Mouse (Mus musculus): ENCODE measurements at regions not wholly inside any gene's neighbourhood (a gene's known extent, or its start where the extent isn't known, plus 50 kb on each side); places are given as distances from the start of the nearest gene placed in this dataset.

DNA sequence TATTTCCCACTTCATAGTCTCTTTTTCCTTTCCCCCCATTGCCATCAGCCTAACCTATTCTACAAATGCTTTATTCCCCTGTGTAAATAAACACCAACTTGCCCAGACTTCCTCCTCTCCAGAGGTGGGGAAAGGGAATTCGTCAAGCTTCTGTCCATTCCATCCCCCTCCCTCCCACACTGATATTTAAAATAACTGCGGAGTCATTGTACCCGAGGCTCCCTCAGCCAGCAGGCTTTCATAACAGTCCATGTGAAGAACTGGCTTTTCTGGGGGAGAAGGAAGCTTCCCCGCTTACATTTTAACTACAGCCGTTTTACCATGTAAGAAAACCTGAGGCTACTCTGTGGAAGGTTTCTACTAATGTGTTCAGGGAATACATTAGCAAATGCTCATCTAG lies 193.1 kb upstream of the Cnksr2 start:
- DNase-seq (ENCODE audit: low spot score in 2 of 2) = peak in 1 of 2 experiments; percentile 12

GRCm38 (mm10) chrX:158209167-158209566 lies 166.1 kb upstream of the Cnksr2 start:
- DNase-seq (ENCODE audit: low spot score in 2 of 2) = no peak

DNA sequence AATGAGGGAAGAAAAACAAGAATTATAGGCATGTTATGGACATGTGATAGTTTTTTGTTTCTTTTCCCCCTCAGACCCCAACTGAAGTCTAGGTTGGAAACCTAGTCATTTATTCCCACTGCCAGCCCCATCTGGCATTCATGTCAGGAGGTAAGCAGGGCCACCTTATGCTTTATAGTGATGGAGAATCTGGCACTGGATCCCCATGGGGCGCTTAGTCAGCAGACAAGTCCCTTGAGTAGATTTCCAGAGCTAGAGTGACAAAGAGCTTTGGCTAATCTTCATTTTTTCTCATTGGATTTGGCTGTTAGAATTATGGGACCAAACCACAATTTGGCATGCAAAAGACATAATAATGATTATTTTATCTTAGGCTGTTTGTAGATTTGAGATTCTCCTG lies 152.4 kb upstream of the Cnksr2 start:
- no peak for DNase-seq (ENCODE audit: low spot score in 2 of 2)

DNA sequence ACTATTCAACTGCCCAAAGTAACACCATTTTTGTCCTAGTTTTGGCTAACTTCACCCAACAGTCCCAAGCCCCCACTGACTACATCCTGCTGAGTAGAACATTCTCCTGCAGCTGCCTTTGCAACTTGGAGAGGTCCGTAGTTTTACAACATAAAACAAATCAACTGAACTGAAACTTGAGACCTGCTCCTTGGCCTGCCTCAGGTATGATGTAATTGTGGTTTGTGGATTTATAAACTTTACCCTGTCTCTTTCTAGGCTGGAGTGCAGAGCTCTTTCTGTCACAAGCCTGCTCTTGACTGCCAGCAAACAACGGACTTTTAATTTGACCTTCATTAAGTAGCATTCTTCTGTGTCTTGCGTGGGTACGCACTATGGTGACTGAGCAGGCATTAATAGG lies 138.4 kb upstream of the Cnksr2 start:
- DNase-seq (ENCODE audit: low spot score in 2 of 2) = no peak

GRCm38 (mm10) chrX:158180356-158180755 lies 137.3 kb upstream of the Cnksr2 start:
- DNase-seq (ENCODE audit: low spot score in 2 of 2) = peak in 1 of 2 experiments; percentile 25

- no peak for DNase-seq (ENCODE audit: low spot score in 2 of 2)
Observed at GRCm38 (mm10) chrX:158135870-158136557, 92.9 kb upstream of the Cnksr2 start.

GRCm38 (mm10) chrX:158133526-158133925 lies 90.4 kb upstream of the Cnksr2 start:
- no peak for DNase-seq (ENCODE audit: low spot score in 2 of 2)
